Mouse (Mus musculus) embryonic facial prominence, embryonic 15.5 days (tissue): ENCODE results near the gene Hexdc. TPM values are rescaled to one million over a fixed set of nuclear protein-coding genes. Genes with fewer than 3 reads are reported as not detected.

Experiments used
- ATAC-seq: fragments of 200-750 bp; cut with Nextera tagmentation; 2 replicates; pipeline ENCODE4 v1.8.0; 2017; ENCODE audit warnings: low read depth, moderate TSS enrichment; ENCODE audit not compliant: insufficient number of reproducible peaks, low FRiP score, low TSS enrichment
- H3K27ac ChIP-seq: fragments of 300-500 bp; sonication (generic); replicated peaks from 2 replicates; pipeline ENCODE4 v1.5.1; 2015; ENCODE audit warnings: mild to moderate bottlenecking, inconsistent platforms
- H3K27me3 ChIP-seq: fragments of 300-500 bp; sonication (generic); 2 replicates; pipeline ENCODE4 v1.6.1; 2015; ENCODE audit warnings: inconsistent platforms
- H3K36me3 ChIP-seq: fragments of 300-500 bp; sonication (generic); 2 replicates; pipeline ENCODE4 v1.6.1; 2015; ENCODE audit warnings: mild to moderate bottlenecking, inconsistent platforms
- H3K4me1 ChIP-seq: fragments of 300-500 bp; sonication (generic); 2 replicates; pipeline ENCODE4 v1.6.1; 2015; ENCODE audit warnings: inconsistent platforms
- H3K4me2 ChIP-seq: fragments of 300-500 bp; sonication (generic); replicated peaks from 2 replicates; pipeline ENCODE4 v1.6.1; 2015; ENCODE audit warnings: mild to moderate bottlenecking, inconsistent platforms
- H3K4me3 ChIP-seq: fragments of 300-500 bp; sonication (generic); replicated peaks from 2 replicates; pipeline ENCODE4 v1.5.1; 2015; ENCODE audit warnings: mild to moderate bottlenecking, inconsistent platforms
- H3K9ac ChIP-seq: fragments of 300-500 bp; sonication (generic); 2 replicates; pipeline ENCODE4 v1.6.1; 2015; ENCODE audit warnings: inconsistent platforms
- H3K9me3 ChIP-seq: fragments of 300-500 bp; sonication (generic); replicated peaks from 2 replicates; pipeline ENCODE4 v1.6.1; 2016; ENCODE audit warnings: inconsistent platforms
- WGBS: fragments of 180-500 bp; shearing (Covaris S2); methylation state at CpG from one replicate; pipeline ENCODE4 v1.1.7; 2015; 5-methylcytosine and 5-hydroxymethylcytosine counted together
- polyA plus RNA-seq: library from polyadenylated mRNA; unstranded; fragments of >200 nt; fragmentation: Nextera tagmentation; extraction: Ambion mirVana; gene quantifications from 2 replicates; pipeline ENCODE4 v1.2.1, GENCODE M21; 2015

The Hexdc gene
- polyA plus RNA-seq, 1 experiment from 2014 or later, result 12.2 TPM

DNA sequence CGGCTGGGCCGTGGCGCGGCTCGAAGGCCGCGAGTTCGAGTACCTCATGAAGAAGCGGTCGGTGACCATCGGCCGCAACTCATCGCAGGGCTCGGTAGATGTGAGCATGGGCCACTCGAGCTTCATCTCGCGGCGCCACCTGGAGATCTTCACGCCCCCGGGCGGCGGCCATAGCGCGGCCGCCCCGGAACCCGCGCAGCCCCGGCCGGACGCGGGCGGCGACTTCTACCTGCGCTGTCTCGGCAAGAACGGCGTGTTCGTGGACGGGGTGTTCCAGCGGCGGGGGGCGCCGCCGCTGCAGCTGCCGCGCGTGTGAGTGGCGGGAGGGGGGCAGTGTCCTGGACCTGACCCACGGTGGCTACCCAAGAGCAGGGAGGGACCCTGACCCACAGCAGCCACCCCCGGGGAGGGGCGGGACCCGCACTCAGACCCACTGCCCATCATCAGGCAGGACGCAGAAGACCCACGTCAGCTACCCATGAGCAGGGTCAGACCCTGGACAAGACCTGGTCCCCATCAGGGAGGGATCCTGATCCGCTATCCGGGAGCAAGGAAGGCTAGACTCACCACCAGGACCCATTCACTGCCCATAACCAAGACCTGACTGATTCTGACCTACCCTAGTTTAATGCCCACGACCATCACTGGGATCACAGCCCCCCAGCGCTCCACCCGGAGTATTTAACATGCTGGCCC lies 56.1 kb downstream of the Hexdc start:
- WGBS, result under 1% methylated on average over 59 of the region's 60 CpGs
- peak overlapping the region; percentile 98 for H3K9ac ChIP-seq
- H3K27me3 ChIP-seq, result no peaks in the 10 kb centered on the region
- peaks cover 20% of the 10 kb centered on the region for H3K4me1 ChIP-seq
- ATAC-seq, result 0 out of 2 replicates have a peak, but pooled peaks have one; percentile 1
- peak overlapping the region; percentile 71 for H3K4me2 ChIP-seq
- H3K4me3 ChIP-seq, result peak overlapping the region; percentile 99
- peak overlapping the region; percentile 81 for H3K27ac ChIP-seq
- H3K9me3 ChIP-seq, result no peaks in the 10 kb centered on the region
- peaks cover 29% of the 10 kb centered on the region for H3K36me3 ChIP-seq

DNA sequence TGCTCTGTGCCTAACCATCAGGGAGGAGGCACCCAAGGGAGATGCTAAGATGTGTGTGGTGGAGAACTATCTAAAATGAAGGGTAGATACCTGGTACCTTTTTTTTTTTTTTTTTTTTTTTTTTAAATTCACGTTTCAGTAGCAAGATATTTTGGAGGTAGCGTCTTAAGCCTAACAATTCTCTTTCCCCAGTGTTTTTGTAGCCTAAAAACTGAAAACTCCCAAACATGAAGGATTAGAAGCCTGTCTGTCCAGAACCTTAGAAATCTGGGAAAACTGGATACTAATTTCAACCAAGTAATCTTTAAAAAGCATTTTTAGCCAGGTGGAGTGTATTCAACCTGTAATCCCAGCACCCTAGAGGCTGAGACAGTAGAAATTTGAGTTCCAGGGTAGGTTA lies 56.8 kb downstream of the Hexdc start:
- no peaks in the 10 kb centered on the region for H3K27me3 ChIP-seq
- H3K9me3 ChIP-seq, result no peaks in the 10 kb centered on the region
- no peak for ATAC-seq
- H3K4me2 ChIP-seq, result peak overlapping the region; percentile 71
- H3K4me1 ChIP-seq, result peaks cover 20% of the 10 kb centered on the region
- peak overlapping the region; percentile 99 for H3K4me3 ChIP-seq
- peak overlapping the region; percentile 98 for H3K9ac ChIP-seq
- peaks cover 28% of the 10 kb centered on the region for H3K36me3 ChIP-seq
- 48% methylated on average over 2 of the region's 2 CpGs for WGBS
- no peak overlapping the region for H3K27ac ChIP-seq

Other genes with a start within 250 kb of the Hexdc start
- 123 and 125 TPM in 2 replicates for gene Csnk1d, start 213.1 kb upstream of the Hexdc start, polyA plus RNA-seq
- gene Cd7, start 165.0 kb upstream of the Hexdc start, polyA plus RNA-seq, result 0.46 and 1.1 TPM in 2 replicates
- 1.2 and 1.3 TPM in 2 replicates for gene Sectm1b, start 140.9 kb upstream of the Hexdc start, polyA plus RNA-seq
- gene Sectm1a, start 123.2 kb upstream of the Hexdc start, polyA plus RNA-seq, result 0.83 and 1.1 TPM in 2 replicates
- not detected in 2 replicates for gene Tex19.2, start 85.8 kb upstream of the Hexdc start, polyA plus RNA-seq
- 0.15 TPM in 1 of 2 replicates, not detected in the other for gene Tex19.1, start 58.3 kb upstream of the Hexdc start, polyA plus RNA-seq
- gene Uts2r, start 44.2 kb upstream of the Hexdc start, polyA plus RNA-seq, result 0.71 and 0.72 TPM in 2 replicates
- gene Ogfod3, start 278 bp downstream of the Hexdc start, polyA plus RNA-seq, result 20.8 and 21.9 TPM in 2 replicates
- gene Cybc1, start 24.9 kb downstream of the Hexdc start, polyA plus RNA-seq, result 43.2 and 44.8 TPM in 2 replicates
- 53.8 and 56.2 TPM in 2 replicates for gene Narf, start 32.8 kb downstream of the Hexdc start, polyA plus RNA-seq
- gene Foxk2, start 55.6 kb downstream of the Hexdc start, polyA plus RNA-seq, result 8.0 and 8.9 TPM in 2 replicates
- gene Wdr45b, start 150.0 kb downstream of the Hexdc start, polyA plus RNA-seq, result 96.5 and 99.2 TPM in 2 replicates
- gene Rab40b, start 183.8 kb downstream of the Hexdc start, polyA plus RNA-seq, result 25.9 and 29.3 TPM in 2 replicates
- gene Fn3krp, start 217.0 kb downstream of the Hexdc start, polyA plus RNA-seq, result 9.3 and 9.8 TPM in 2 replicates
- gene Fn3k, start 230.5 kb downstream of the Hexdc start, polyA plus RNA-seq, result 1.7 and 2.1 TPM in 2 replicates
- gene Tbcd, start 247.5 kb downstream of the Hexdc start, polyA plus RNA-seq, result 42.9 and 46.7 TPM in 2 replicates